Mouse (Mus musculus) C2C12 (cell line): ENCODE measurements around the gene Nme7.

ENCODE experiments used
- CTCF ChIP-seq: IDR thresholded peaks from one replicate; pipeline ENCODE4 v1.5.1; 2011; ENCODE audit not compliant: control insufficient read depth, insufficient read depth, insufficient read length
- USF1 ChIP-seq: IDR thresholded peaks from one replicate; pipeline ENCODE4 v1.6.1; 2011; ENCODE audit warnings: low read depth, mild to moderate bottlenecking, control low read depth, moderate library complexity

GRCm38 (mm10) chr1:164461726-164462125 is 157.8 kb downstream of the Nme7 start:
- TF ChIP-seq CTCF (no peak), USF1 (no peak)
